Mouse (Mus musculus) embryonic fibroblast, embryonic 13.5 days (primary cell): ENCODE results near the gene Gpn2.

ENCODE experiments used
- CTCF ChIP-seq: IDR thresholded peaks from 2 replicates; pipeline ENCODE4 v1.5.1; 2011; ENCODE audit warnings: mild to moderate bottlenecking, control low read depth, low read length, moderate library complexity, borderline replicate concordance; ENCODE audit not compliant: insufficient read depth
- POLR2A ChIP-seq: IDR thresholded peaks from 2 replicates; pipeline ENCODE4 v1.6.1; 2011; ENCODE audit warnings: low read depth, mild to moderate bottlenecking, control low read depth, low read length, moderate library complexity

GRCm38 (mm10) chr4:133561622-133562021 lies 22.5 kb upstream of the Gpn2 start:
- no peak for TF ChIP-seq CTCF
- TF ChIP-seq POLR2A: no peak
